In genomic region chr1:92250594-92251463, GRCm38 (mm10) we compare ENCODE assay signal across 15 mouse cellular contexts. TPM values are rescaled to one million over a fixed set of nuclear protein-coding genes. Genes with fewer than 3 reads are reported as not detected.
DNase-seq lines count a peak whose midpoint lies in the region; ATAC-seq and TF ChIP-seq lines count a peak whose summit lies in the region.
"Had no signal": no experiment of that assay in that cellular context is flagged by ENCODE, and none has a peak within 500 bp of the region (broad histone marks: within the 10 kb centered on the region; RNA-seq: fewer than 3 reads in every experiment).

No protein-coding gene starts in this region.

- 77% methylated on average over 9 of the region's 10 CpGs for WGBS in hindbrain, postnatal 0 days

- no peak overlapping the region for H3K27ac ChIP-seq in hindbrain, postnatal 0 days
- H3K27ac ChIP-seq: hindbrain, embryonic 12.5 days; limb, embryonic 15.5 days; stomach, embryonic 15.5 days had no signal

- H3K4me2 ChIP-seq in hindbrain, postnatal 0 days (ENCODE audit: low read depth, low read length), result no peak overlapping the region
- H3K4me2 ChIP-seq: hindbrain, embryonic 12.5 days; limb, embryonic 15.5 days; lung, embryonic 14.5 days; stomach, embryonic 15.5 days had no signal

- peak; percentile 30 to 55 for DNase-seq in cerebellum, postnatal 10 days
- DNase-seq in cerebellum, adult 11 months, result no peak
- DNase-seq in layer of hippocampus, postnatal 10 days (ENCODE audit: low spot score in 2 of 2), result peak; percentile 24 to 41
- no peak for DNase-seq in layer of hippocampus, postnatal 25 days (ENCODE audit: extremely low spot score in 1 of 2, low spot score in 1 of 2)
- peak; percentile 44 for DNase-seq in brain, adult 2 months (ENCODE audit: low read depth, low spot score)
- DNase-seq in hindbrain, postnatal 0 days (ENCODE audit: low spot score), result no peak
- DNase-seq in ovary, postnatal 10 days (ENCODE audit: low spot score), result no peak
- DNase-seq: adrenal gland, postnatal 14 days; kidney, adult 18-20 months; lung, embryonic 14.5 days; thymus, postnatal 25 days had no signal

- H3K36me3 ChIP-seq in hindbrain, postnatal 0 days (ENCODE audit: insufficient read depth, low read length), result no peaks in the 10 kb centered on the region
- H3K36me3 ChIP-seq: hindbrain, embryonic 12.5 days; limb, embryonic 15.5 days; stomach, embryonic 15.5 days had no signal

- H3K4me1 ChIP-seq in hindbrain, postnatal 0 days (ENCODE audit: insufficient read depth, low read length), result no peaks in the 10 kb centered on the region
- H3K4me1 ChIP-seq: stomach, embryonic 15.5 days had no signal

- no peak overlapping the region for H3K9ac ChIP-seq in hindbrain, postnatal 0 days (replicated peaks; ENCODE audit: low read length)
- H3K9ac ChIP-seq: hindbrain, embryonic 12.5 days; limb, embryonic 15.5 days; lung, embryonic 14.5 days; stomach, embryonic 15.5 days had no signal

- H3K27me3 ChIP-seq in hindbrain, postnatal 0 days (ENCODE audit: insufficient read depth, low read length), result no peaks in the 10 kb centered on the region
- H3K27me3 ChIP-seq: hindbrain, embryonic 12.5 days; limb, embryonic 15.5 days; stomach, embryonic 15.5 days had no signal

- no peak for TF ChIP-seq CTCF in hindbrain, postnatal 0 days (IDR thresholded peaks at IDR 0.05; ENCODE audit: low read depth)

- peak; percentile 83 for ATAC-seq in megakaryocyte progenitor cell, adult 5-6 weeks (replicated peaks; ENCODE audit: poor library complexity)
- ATAC-seq in hindbrain, postnatal 0 days, result no peak

- H3K4me3 ChIP-seq in hindbrain, postnatal 0 days (ENCODE audit: low read length), result no peak overlapping the region
- H3K4me3 ChIP-seq: hindbrain, embryonic 12.5 days; limb, embryonic 15.5 days; stomach, embryonic 15.5 days had no signal

- no peaks in the 10 kb centered on the region for H3K9me3 ChIP-seq in hindbrain, postnatal 0 days (ENCODE audit: low read length)
- H3K9me3 ChIP-seq: hindbrain, embryonic 12.5 days; limb, embryonic 15.5 days; stomach, embryonic 15.5 days had no signal

RNA-seq across cellular contexts. Expression of gene Hdac4, which starts 55.3 kb away (rescaled TPM):
- total RNA-seq in layer of hippocampus, postnatal 10 days (2021), result 10 to 100 TPM; 82.4 to 96.9 TPM
- 100 to 1,000 TPM in 1 of 2 experiments, 10 to 100 TPM in 1; 97.9 to 101 TPM for total RNA-seq in layer of hippocampus, postnatal 25 days (2021)
- total RNA-seq in megakaryocyte progenitor cell, adult 5-6 weeks (2015), result 13.8 and 22.6 TPM in 2 replicates
- 8.4 and 9.3 TPM in 2 replicates for total RNA-seq in megakaryocyte progenitor cell, adult 5-6 weeks (2017)
- total RNA-seq in hindbrain, postnatal 0 days (2014; rRNA removed), result 67.9 and 71.2 TPM in 2 replicates
- polyA plus RNA-seq in hindbrain, postnatal 0 days (2015; fragmentation: Nextera tagmentation; extraction: Ambion mirVana), result 20.2 and 22.8 TPM in 2 replicates

Comparison
In these comparisons a context has a peak if more than half of its experiments do, and no peak if none do; other contexts are left out.
1. DNase-seq: peak in cerebellum, postnatal 10 days (2 of 2), layer of hippocampus, postnatal 10 days (2 of 2) and brain, adult 2 months (single experiment); none in cerebellum, adult 11 months (single experiment), layer of hippocampus, postnatal 25 days (0 of 2), hindbrain, postnatal 0 days (single experiment) and ovary, postnatal 10 days (single experiment).